Mouse (Mus musculus): ENCODE results near the gene Taf10. TPM values are rescaled to one million over a fixed set of nuclear protein-coding genes. Genes with fewer than 3 reads are reported as not detected.
A peak's percentile ranks its signal among the peaks of the same experiment; 100 is the strongest.

Taf10 gene
- total RNA-seq, 1 experiment = 173 TPM

- no peaks in the 10 kb centered on the region for H3K4me1 ChIP-seq (ENCODE audit: control insufficient read depth in 2 of 2, insufficient read depth in 2 of 2, low read length in 2 of 2, poor library complexity in 1 of 2)
- TF ChIP-seq ZNF384 (IDR thresholded peaks at IDR 0.05; ENCODE audit: low read depth, low read length) = no peak
- TF ChIP-seq MAFK (IDR thresholded peaks at IDR 0.05; ENCODE audit: insufficient read depth, low read depth, low read length) = no peak
- no peak for TF ChIP-seq HCFC1 (IDR thresholded peaks at IDR 0.05; ENCODE audit: borderline replicate concordance, insufficient read depth, low read length)
- no peak for TF ChIP-seq CHD2 (IDR thresholded peaks at IDR 0.05; ENCODE audit: low read depth, low read length)
- TF ChIP-seq ZC3H11A (IDR thresholded peaks at IDR 0.05; ENCODE audit: borderline replicate concordance, low read depth, low read length) = no peak
- H3K9ac ChIP-seq (ENCODE audit: insufficient read depth, low read depth, low read length, poor library complexity, severe bottlenecking) = peak overlapping the region; percentile 20; the same call in 1 of the 2 replicates
- no peaks in the 10 kb centered on the region for H3K9me3 ChIP-seq (ENCODE audit: control insufficient read depth, insufficient read depth, low read depth, low read length)
- H3K27ac ChIP-seq (ENCODE audit: insufficient read depth, low read depth, low read length, poor library complexity, severe bottlenecking) = no peak overlapping the region
- DNase-seq (ENCODE audit: low read depth, low spot score) = no peak
- peak overlapping the region; percentile 67 to 70 for H3K4me3 ChIP-seq (ENCODE audit: insufficient read depth in 1 of 2, low read depth in 1 of 2, low read length in 2 of 2, poor library complexity in 1 of 2, severe bottlenecking in 1 of 2)
- no peaks in the 10 kb centered on the region for H3K36me3 ChIP-seq (ENCODE audit: control insufficient read depth, insufficient read depth, low read length, poor library complexity, severe bottlenecking)
- in situ Hi-C loops (cut with MboI; ENCODE audit: low sequenced_read_pairs in 2 of 2, unreplicated experiment in 2 of 2) = no loop called here
These were observed 18.5 kb upstream of the Taf10 start for GRCm38 (mm10) chr7:105762517-105763270.

GRCm38 (mm10) chr7:105761813-105762484 is 17.8 kb upstream of the Taf10 start:
- Histone ChIP-seq H3K36me3 (ENCODE audit: control insufficient read depth, insufficient read depth, low read length, poor library complexity, severe bottlenecking) (no peaks in the 10 kb centered on the region), H3K4me1 (ENCODE audit: control insufficient read depth in 2 of 2, insufficient read depth in 2 of 2, low read length in 2 of 2, poor library complexity in 1 of 2) (no peaks in the 10 kb centered on the region), H3K4me3 (ENCODE audit: insufficient read depth in 1 of 2, low read depth in 1 of 2, low read length in 2 of 2, poor library complexity in 1 of 2, severe bottlenecking in 1 of 2) (peak overlapping the region; percentile 67 to 70), H3K27ac (ENCODE audit: insufficient read depth, low read depth, low read length, poor library complexity, severe bottlenecking) (no peak overlapping the region), H3K9ac (ENCODE audit: insufficient read depth, low read depth, low read length, poor library complexity, severe bottlenecking) (peak overlapping the region; percentile 20; the same call in 1 of the 2 replicates), H3K9me3 (ENCODE audit: control insufficient read depth, insufficient read depth, low read depth, low read length) (no peaks in the 10 kb centered on the region)
- in situ Hi-C loops (cut with MboI; ENCODE audit: low sequenced_read_pairs in 2 of 2, unreplicated experiment in 2 of 2) = no loop called here
- no peak for TF ChIP-seq ZC3H11A (IDR thresholded peaks at IDR 0.05; ENCODE audit: borderline replicate concordance, low read depth, low read length)
- TF ChIP-seq CHD2 (IDR thresholded peaks at IDR 0.05; ENCODE audit: low read depth, low read length) = no peak
- TF ChIP-seq HCFC1 (IDR thresholded peaks at IDR 0.05; ENCODE audit: borderline replicate concordance, insufficient read depth, low read length) = no peak
- TF ChIP-seq MAFK (IDR thresholded peaks at IDR 0.05; ENCODE audit: insufficient read depth, low read depth, low read length) = no peak
- TF ChIP-seq ZNF384 (IDR thresholded peaks at IDR 0.05; ENCODE audit: low read depth, low read length) = no peak
- DNase-seq (ENCODE audit: low read depth, low spot score) = no peak

- in situ Hi-C loops (cut with MboI; ENCODE audit: low sequenced_read_pairs in 2 of 2, unreplicated experiment in 2 of 2) = no loop called here
- TF ChIP-seq ZC3H11A (IDR thresholded peaks at IDR 0.05; ENCODE audit: borderline replicate concordance, low read depth, low read length) = no peak
- no peak for TF ChIP-seq MAFK (IDR thresholded peaks at IDR 0.05; ENCODE audit: insufficient read depth, low read depth, low read length)
- TF ChIP-seq CHD2 (IDR thresholded peaks at IDR 0.05; ENCODE audit: low read depth, low read length) = no peak
- no peak for TF ChIP-seq ZNF384 (IDR thresholded peaks at IDR 0.05; ENCODE audit: low read depth, low read length)
- TF ChIP-seq HCFC1 (IDR thresholded peaks at IDR 0.05; ENCODE audit: borderline replicate concordance, insufficient read depth, low read length) = no peak
- Histone ChIP-seq H3K36me3 (ENCODE audit: control insufficient read depth, insufficient read depth, low read length, poor library complexity, severe bottlenecking) (peaks cover 13% of the 10 kb centered on the region), H3K27ac (ENCODE audit: insufficient read depth, low read depth, low read length, poor library complexity, severe bottlenecking) (no peak overlapping the region), H3K4me1 (ENCODE audit: control insufficient read depth in 2 of 2, insufficient read depth in 2 of 2, low read length in 2 of 2, poor library complexity in 1 of 2) (peaks cover 0 to 4% of the 10 kb centered on the region in 2 experiments; a peak in 1 of 4 replicates), H3K4me3 (ENCODE audit: insufficient read depth in 1 of 2, low read depth in 1 of 2, low read length in 2 of 2, poor library complexity in 1 of 2, severe bottlenecking in 1 of 2) (no peak overlapping the region), H3K9ac (ENCODE audit: insufficient read depth, low read depth, low read length, poor library complexity, severe bottlenecking) (no peak overlapping the region), H3K9me3 (ENCODE audit: control insufficient read depth, insufficient read depth, low read depth, low read length) (no peaks in the 10 kb centered on the region)
- DNase-seq (ENCODE audit: low read depth, low spot score) = no peak
These were observed 9.1 kb upstream of the Taf10 start for GRCm38 (mm10) chr7:105753281-105753680.

- Histone ChIP-seq H3K36me3 (ENCODE audit: control insufficient read depth, insufficient read depth, low read length, poor library complexity, severe bottlenecking) (peaks cover 15% of the 10 kb centered on the region), H3K27ac (ENCODE audit: insufficient read depth, low read depth, low read length, poor library complexity, severe bottlenecking) (no peak overlapping the region), H3K4me3 (ENCODE audit: insufficient read depth in 1 of 2, low read depth in 1 of 2, low read length in 2 of 2, poor library complexity in 1 of 2, severe bottlenecking in 1 of 2) (no peak overlapping the region), H3K4me1 (ENCODE audit: control insufficient read depth in 2 of 2, insufficient read depth in 2 of 2, low read length in 2 of 2, poor library complexity in 1 of 2) (peaks cover 0 to 4% of the 10 kb centered on the region in 2 experiments; a peak in 1 of 4 replicates), H3K9ac (ENCODE audit: insufficient read depth, low read depth, low read length, poor library complexity, severe bottlenecking) (no peak overlapping the region), H3K9me3 (ENCODE audit: control insufficient read depth, insufficient read depth, low read depth, low read length) (no peaks in the 10 kb centered on the region)
- in situ Hi-C loops (cut with MboI; ENCODE audit: low sequenced_read_pairs in 2 of 2, unreplicated experiment in 2 of 2) = no loop called here
- no peak for DNase-seq (ENCODE audit: low read depth, low spot score)
- TF ChIP-seq ZC3H11A (IDR thresholded peaks at IDR 0.05; ENCODE audit: borderline replicate concordance, low read depth, low read length) (no peak), CHD2 (IDR thresholded peaks at IDR 0.05; ENCODE audit: low read depth, low read length) (no peak), MAFK (IDR thresholded peaks at IDR 0.05; ENCODE audit: insufficient read depth, low read depth, low read length) (no peak), HCFC1 (IDR thresholded peaks at IDR 0.05; ENCODE audit: borderline replicate concordance, insufficient read depth, low read length) (no peak), ZNF384 (IDR thresholded peaks at IDR 0.05; ENCODE audit: low read depth, low read length) (no peak)
These were observed 8.6 kb upstream of the Taf10 start for GRCm38 (mm10) chr7:105752716-105753115.

All from ES-E14 (cell line).